Mouse (Mus musculus): ENCODE data around the gene Nat9.

Gene Nat9

DNA sequence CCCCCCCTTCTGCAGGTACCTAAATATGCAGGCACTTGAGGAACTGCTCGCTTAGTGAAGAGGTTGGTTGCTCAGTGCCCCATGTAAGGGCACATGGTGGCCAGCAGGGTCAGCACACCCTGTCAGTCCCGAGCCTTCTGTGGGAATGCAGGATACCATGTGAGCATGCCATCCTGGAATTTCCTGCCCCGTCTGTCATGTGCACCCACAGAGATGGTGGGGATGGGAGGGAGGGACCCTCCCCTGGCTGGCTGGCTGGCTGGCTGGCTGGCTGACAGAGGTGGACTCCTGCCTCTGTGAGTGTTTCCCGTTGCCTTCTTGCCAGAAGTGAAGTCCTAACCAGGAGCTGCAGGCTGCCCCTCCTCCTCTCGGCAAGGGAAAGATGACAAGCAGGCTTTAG lies 34.9 kb upstream of the Nat9 start:
- H3K36me3 ChIP-seq (ENCODE audit: insufficient read depth, low read length) = peaks cover 6% of the 10 kb centered on the region
- H3K27me3 ChIP-seq (ENCODE audit: insufficient read depth, low read length) = no peaks in the 10 kb centered on the region
- TF ChIP-seq CTCF (conservative IDR thresholded peaks at IDR 0.05; ENCODE audit: low read length) (no peak), POU5F1 (IDR thresholded peaks at IDR 0.05; ENCODE audit: borderline replicate concordance, low read length) (no peak), NANOG (IDR thresholded peaks at IDR 0.05; ENCODE audit: borderline replicate concordance, low read length) (no peak)
- peaks cover 46% of the 10 kb centered on the region for H3K4me1 ChIP-seq (replicated peaks; ENCODE audit: low read depth, low read length)
- H3K9me3 ChIP-seq (ENCODE audit: low read length) = peaks cover 19% of the 10 kb centered on the region
- no peak overlapping the region for H3K4me3 ChIP-seq (replicated peaks; ENCODE audit: low read length)

DNA sequence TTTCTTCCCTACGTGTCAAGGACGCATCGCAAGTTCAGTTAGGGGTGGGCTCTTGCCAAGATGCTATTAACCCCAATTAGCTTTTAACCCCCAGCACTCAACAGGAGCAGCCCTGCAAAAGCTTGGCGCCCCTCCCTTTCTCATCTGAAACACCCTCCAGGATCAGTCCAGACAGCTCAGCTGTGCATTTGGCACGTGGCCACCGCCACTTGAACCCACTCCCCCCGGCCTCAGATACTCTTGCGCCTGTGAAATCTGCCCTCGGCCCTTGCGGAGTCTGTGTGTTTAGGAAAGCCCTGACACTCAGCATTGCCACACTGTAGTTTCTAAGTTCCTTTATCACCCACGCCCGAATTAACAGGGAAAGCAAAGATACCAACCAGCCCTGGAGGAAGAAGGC lies 34.4 kb upstream of the Nat9 start:
- peaks cover 47% of the 10 kb centered on the region for H3K4me1 ChIP-seq (replicated peaks; ENCODE audit: low read depth, low read length)
- TF ChIP-seq POU5F1 (IDR thresholded peaks at IDR 0.05; ENCODE audit: borderline replicate concordance, low read length) (no peak), NANOG (IDR thresholded peaks at IDR 0.05; ENCODE audit: borderline replicate concordance, low read length) (no peak), CTCF (conservative IDR thresholded peaks at IDR 0.05; ENCODE audit: low read length) (no peak)
- H3K9me3 ChIP-seq (ENCODE audit: low read length) = peaks cover 19% of the 10 kb centered on the region
- H3K36me3 ChIP-seq (ENCODE audit: insufficient read depth, low read length) = peaks cover 6% of the 10 kb centered on the region
- no peaks in the 10 kb centered on the region for H3K27me3 ChIP-seq (ENCODE audit: insufficient read depth, low read length)
- no peak overlapping the region for H3K4me3 ChIP-seq (replicated peaks; ENCODE audit: low read length)

DNA sequence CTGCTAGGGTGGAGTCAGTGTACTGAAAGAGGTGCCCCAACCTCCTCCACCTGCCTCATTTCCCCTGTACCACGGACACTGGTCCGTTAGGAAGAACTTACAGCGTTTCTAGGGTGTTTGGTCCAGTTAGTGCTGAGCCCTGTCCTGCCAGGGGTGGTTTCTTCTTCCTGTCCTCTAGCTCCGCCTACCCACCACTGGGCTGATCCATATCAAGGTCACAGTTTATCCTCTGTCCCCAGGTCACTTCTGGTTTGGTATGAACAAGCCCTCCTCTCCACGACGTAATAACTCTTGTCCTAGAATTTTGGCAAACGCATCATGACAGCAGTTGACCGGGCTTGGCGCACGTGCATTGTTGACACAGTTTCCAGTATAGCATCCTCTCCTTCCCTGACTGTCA lies 32.0 kb upstream of the Nat9 start:
- peaks cover 19% of the 10 kb centered on the region for H3K9me3 ChIP-seq (ENCODE audit: low read length)
- H3K4me3 ChIP-seq (replicated peaks; ENCODE audit: low read length) = no peak overlapping the region
- no peaks in the 10 kb centered on the region for H3K27me3 ChIP-seq (ENCODE audit: insufficient read depth, low read length)
- peaks cover 35% of the 10 kb centered on the region for H3K4me1 ChIP-seq (replicated peaks; ENCODE audit: low read depth, low read length)
- peaks cover 6% of the 10 kb centered on the region for H3K36me3 ChIP-seq (ENCODE audit: insufficient read depth, low read length)
- no peak for TF ChIP-seq NANOG (IDR thresholded peaks at IDR 0.05; ENCODE audit: borderline replicate concordance, low read length)
- TF ChIP-seq POU5F1 (IDR thresholded peaks at IDR 0.05; ENCODE audit: borderline replicate concordance, low read length) = no peak
- TF ChIP-seq CTCF (conservative IDR thresholded peaks at IDR 0.05; ENCODE audit: low read length) = no peak

- no peak for TF ChIP-seq POU5F1 (IDR thresholded peaks at IDR 0.05; ENCODE audit: borderline replicate concordance, low read length)
- TF ChIP-seq NANOG (IDR thresholded peaks at IDR 0.05; ENCODE audit: borderline replicate concordance, low read length) = no peak
- no peak for TF ChIP-seq CTCF (conservative IDR thresholded peaks at IDR 0.05; ENCODE audit: low read length)
Measured at GRCm38 (mm10) chr11:115219263-115219662, 31.6 kb upstream of the Nat9 start.

GRCm38 (mm10) chr11:115217439-115218410 lies 30.1 kb upstream of the Nat9 start:
- no peak overlapping the region for H3K4me3 ChIP-seq (replicated peaks; ENCODE audit: low read length)
- peaks cover 6% of the 10 kb centered on the region for H3K36me3 ChIP-seq (ENCODE audit: insufficient read depth, low read length)
- TF ChIP-seq NANOG (IDR thresholded peaks at IDR 0.05; ENCODE audit: borderline replicate concordance, low read length) (no peak), CTCF (conservative IDR thresholded peaks at IDR 0.05; ENCODE audit: low read length) (no peak), POU5F1 (IDR thresholded peaks at IDR 0.05; ENCODE audit: borderline replicate concordance, low read length) (no peak)
- H3K27me3 ChIP-seq (ENCODE audit: insufficient read depth, low read length) = no peaks in the 10 kb centered on the region
- peaks cover 42% of the 10 kb centered on the region for H3K4me1 ChIP-seq (replicated peaks; ENCODE audit: low read depth, low read length)
- H3K9me3 ChIP-seq (ENCODE audit: low read length) = peaks cover 19% of the 10 kb centered on the region

More at GRCm38 (mm10) chr11:115219263-115219662, 31.6 kb upstream of the Nat9 start:
- Histone ChIP-seq H3K4me3 (replicated peaks; ENCODE audit: low read length) (no peak overlapping the region), H3K27me3 (ENCODE audit: insufficient read depth, low read length) (no peaks in the 10 kb centered on the region), H3K36me3 (ENCODE audit: insufficient read depth, low read length) (peaks cover 6% of the 10 kb centered on the region), H3K9me3 (ENCODE audit: low read length) (peaks cover 19% of the 10 kb centered on the region), H3K4me1 (replicated peaks; ENCODE audit: low read depth, low read length) (peaks cover 39% of the 10 kb centered on the region)

DNA sequence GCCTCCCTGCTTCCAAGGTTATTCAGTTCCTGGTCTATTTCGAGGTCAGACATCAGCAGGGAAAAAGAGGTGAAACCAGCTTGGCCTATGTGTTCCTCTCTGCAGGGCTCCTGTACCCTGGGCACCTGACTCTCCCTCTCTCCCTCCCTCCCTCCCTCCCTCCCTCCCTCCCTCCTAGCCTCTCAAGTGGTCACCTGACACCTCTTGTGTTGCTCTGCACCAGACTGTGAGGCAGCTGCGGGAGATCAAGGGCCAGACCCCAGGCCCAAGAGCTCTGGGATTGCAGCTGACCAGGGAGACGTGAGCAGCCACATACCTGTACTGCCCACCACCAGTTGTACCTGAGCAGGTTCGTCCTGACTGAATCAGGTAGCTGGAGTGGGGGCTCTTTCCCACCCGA lies 27.5 kb upstream of the Nat9 start:
- H3K4me3 ChIP-seq (replicated peaks; ENCODE audit: low read length) = no peak overlapping the region
- H3K9me3 ChIP-seq (ENCODE audit: low read length) = peaks cover 13% of the 10 kb centered on the region
- H3K4me1 ChIP-seq (replicated peaks; ENCODE audit: low read depth, low read length) = peaks cover 64% of the 10 kb centered on the region
- TF ChIP-seq POU5F1 (IDR thresholded peaks at IDR 0.05; ENCODE audit: borderline replicate concordance, low read length) (no peak), CTCF (conservative IDR thresholded peaks at IDR 0.05; ENCODE audit: low read length) (no peak), NANOG (IDR thresholded peaks at IDR 0.05; ENCODE audit: borderline replicate concordance, low read length) (no peak)
- H3K27me3 ChIP-seq (ENCODE audit: insufficient read depth, low read length) = no peaks in the 10 kb centered on the region
- no peaks in the 10 kb centered on the region; the same call in 1 of the 2 replicates for H3K36me3 ChIP-seq (ENCODE audit: insufficient read depth, low read length)

DNA sequence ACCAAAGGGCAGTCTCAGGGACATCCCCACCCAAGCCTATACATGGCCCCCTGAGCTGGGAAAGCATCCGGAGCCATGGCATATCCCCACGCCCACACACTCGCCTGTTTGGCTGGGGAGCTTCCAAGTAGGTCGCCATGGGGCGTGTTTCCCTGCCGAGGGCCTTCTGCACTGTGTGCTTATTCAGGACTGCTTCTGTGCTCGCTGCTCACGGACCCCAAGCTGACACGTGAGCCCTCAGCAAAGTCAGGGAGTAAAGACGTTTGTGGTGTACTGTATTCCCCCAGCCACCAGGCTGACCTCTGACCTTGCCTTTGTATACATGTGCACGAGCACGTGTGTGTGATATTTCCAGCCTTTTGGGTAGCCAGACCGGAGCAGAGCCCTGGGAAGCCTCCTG lies 24.5 kb upstream of the Nat9 start:
- Histone ChIP-seq H3K27me3 (ENCODE audit: insufficient read depth, low read length) (no peaks in the 10 kb centered on the region), H3K4me1 (replicated peaks; ENCODE audit: low read depth, low read length) (peaks cover 67% of the 10 kb centered on the region), H3K9me3 (ENCODE audit: low read length) (no peaks in the 10 kb centered on the region), H3K4me3 (replicated peaks; ENCODE audit: low read length) (no peak overlapping the region), H3K36me3 (ENCODE audit: insufficient read depth, low read length) (no peaks in the 10 kb centered on the region)
- no peak for TF ChIP-seq CTCF (conservative IDR thresholded peaks at IDR 0.05; ENCODE audit: low read length)
- TF ChIP-seq POU5F1 (IDR thresholded peaks at IDR 0.05; ENCODE audit: borderline replicate concordance, low read length) = no peak
- no peak for TF ChIP-seq NANOG (IDR thresholded peaks at IDR 0.05; ENCODE audit: borderline replicate concordance, low read length)

- H3K4me3 ChIP-seq (replicated peaks; ENCODE audit: low read length) = no peak overlapping the region
- peaks cover 80% of the 10 kb centered on the region for H3K4me1 ChIP-seq (replicated peaks; ENCODE audit: low read depth, low read length)
- TF ChIP-seq NANOG (IDR thresholded peaks at IDR 0.05; ENCODE audit: borderline replicate concordance, low read length) = no peak
- TF ChIP-seq POU5F1 (IDR thresholded peaks at IDR 0.05; ENCODE audit: borderline replicate concordance, low read length) = no peak
- TF ChIP-seq CTCF (conservative IDR thresholded peaks at IDR 0.05; ENCODE audit: low read length) = no peak
- H3K36me3 ChIP-seq (ENCODE audit: insufficient read depth, low read length) = peaks cover 18% of the 10 kb centered on the region
- no peaks in the 10 kb centered on the region for H3K9me3 ChIP-seq (ENCODE audit: low read length)
- 0 out of 2 replicates have a peak, but pooled peaks cover 6% of the 10 kb centered on the region for H3K27me3 ChIP-seq (ENCODE audit: insufficient read depth, low read length)
Measured at GRCm38 (mm10) chr11:115209958-115210357, 22.3 kb upstream of the Nat9 start.

Data from E14TG2a.4 (cell line).